15 mouse cellular contexts compared by ENCODE assay signal in genomic region chr1:119886320-119886719, GRCm38 (mm10). TPM values are rescaled to one million over a fixed set of nuclear protein-coding genes. Genes with fewer than 3 reads are reported as not detected.
DNase-seq lines count a peak whose midpoint lies in the region; ATAC-seq and TF ChIP-seq lines count a peak whose summit lies in the region.
"Had no signal": no experiment of that assay in that cellular context is flagged by ENCODE, and none has a peak within 500 bp of the region (broad histone marks: within the 10 kb centered on the region; RNA-seq: fewer than 3 reads in every experiment).

No protein-coding gene starts in this region.

- H3K27ac ChIP-seq in gastrocnemius, adult 2 months = peak overlapping the region; percentile 55
- H3K27ac ChIP-seq in lung, embryonic 15.5 days = peak overlapping the region; percentile 78
- H3K27ac ChIP-seq in embryonic facial prominence, embryonic 11.5 days (replicated peaks; ENCODE audit: low read depth, low read length) = no peak overlapping the region
- H3K27ac ChIP-seq in small intestine, adult 2 months (ENCODE audit: insufficient read depth, low read depth, low read length) = no peak overlapping the region
- H3K27ac ChIP-seq in hindbrain, postnatal 0 days = no peak overlapping the region
- H3K27ac ChIP-seq: hindbrain, embryonic 15.5 days; liver, embryonic 14.5 days had no signal

- H3K27me3 ChIP-seq in lung, embryonic 15.5 days = no peaks in the 10 kb centered on the region
- no peaks in the 10 kb centered on the region for H3K27me3 ChIP-seq in embryonic facial prominence, embryonic 11.5 days (ENCODE audit: control insufficient read depth, insufficient read depth, low read length)
- no peaks in the 10 kb centered on the region for H3K27me3 ChIP-seq in small intestine, adult 2 months (ENCODE audit: control insufficient read depth, insufficient read depth, low read length)
- no peaks in the 10 kb centered on the region for H3K27me3 ChIP-seq in hindbrain, postnatal 0 days (ENCODE audit: insufficient read depth, low read length)
- H3K27me3 ChIP-seq: hindbrain, embryonic 15.5 days had no signal

- no peaks in the 10 kb centered on the region for H3K9me3 ChIP-seq in lung, embryonic 15.5 days
- H3K9me3 ChIP-seq in embryonic facial prominence, embryonic 11.5 days (replicated peaks; ENCODE audit: control insufficient read depth, low read length) = no peaks in the 10 kb centered on the region
- no peaks in the 10 kb centered on the region for H3K9me3 ChIP-seq in hindbrain, postnatal 0 days (ENCODE audit: low read length)
- H3K9me3 ChIP-seq: G1E; hindbrain, embryonic 15.5 days had no signal

- no peak overlapping the region for H3K4me2 ChIP-seq in lung, embryonic 15.5 days
- H3K4me2 ChIP-seq in embryonic facial prominence, embryonic 11.5 days (ENCODE audit: low read depth, low read length) = no peak overlapping the region
- no peak overlapping the region for H3K4me2 ChIP-seq in hindbrain, postnatal 0 days (ENCODE audit: low read depth, low read length)
- H3K4me2 ChIP-seq: hindbrain, embryonic 15.5 days had no signal

- peak; percentile 70; the same call in 1 of the 2 replicates for ATAC-seq in lung, embryonic 15.5 days (ENCODE audit: borderline replicate concordance, extremely low read depth, low FRiP score, low TSS enrichment)
- ATAC-seq in embryonic facial prominence, embryonic 11.5 days (replicated peaks; ENCODE audit: insufficient number of reproducible peaks, low FRiP score, low TSS enrichment, low read depth) = no peak
- no peak for ATAC-seq in hindbrain, postnatal 0 days
- ATAC-seq: forebrain, postnatal 0 days had no signal

- no peak for DNase-seq in gastrocnemius, adult 2 months
- DNase-seq in gastrocnemius, adult 8-10 months (ENCODE audit: low spot score in 2 of 2) = no peak
- no peak for DNase-seq in lung, postnatal 25 days (ENCODE audit: low spot score)
- peak; percentile 35 for DNase-seq in embryonic facial prominence, embryonic 11.5 days (ENCODE audit: low spot score)
- no peak for DNase-seq in hindbrain, postnatal 0 days (ENCODE audit: low spot score)
- DNase-seq in layer of hippocampus, postnatal 14 days (ENCODE audit: low spot score in 2 of 2) = no peak
- DNase-seq: cerebellum, postnatal 25 days; forebrain, postnatal 0 days; gastrocnemius, postnatal 36 days; right cerebral cortex, adult 18-20 months had no signal

- H3K36me3 ChIP-seq in lung, embryonic 15.5 days = no peaks in the 10 kb centered on the region
- H3K36me3 ChIP-seq in embryonic facial prominence, embryonic 11.5 days (replicated peaks; ENCODE audit: control insufficient read depth, insufficient read depth, low read depth, low read length) = no peaks in the 10 kb centered on the region
- H3K36me3 ChIP-seq in small intestine, adult 2 months (ENCODE audit: control insufficient read depth, insufficient read depth, low read length) = no peaks in the 10 kb centered on the region
- H3K36me3 ChIP-seq in hindbrain, postnatal 0 days (ENCODE audit: insufficient read depth, low read length) = no peaks in the 10 kb centered on the region
- H3K36me3 ChIP-seq: G1E; hindbrain, embryonic 15.5 days had no signal

- 19% methylated on average over 7 of the region's 7 CpGs for WGBS in lung, embryonic 15.5 days
- 64% methylated on average over 7 of the region's 7 CpGs for WGBS in embryonic facial prominence, embryonic 11.5 days
- 56% methylated on average over 7 of the region's 7 CpGs for WGBS in small intestine, adult 2 months
- 79% methylated on average over 7 of the region's 7 CpGs for WGBS in hindbrain, postnatal 0 days

- intact Hi-C loops in gastrocnemius, adult 2 months (cut with DNase I) = loop anchor here (5.0 kb wide), 1 partner anchor 39 kb away; no protein-coding TSS in a partner anchor

- H3K4me3 ChIP-seq in gastrocnemius, adult 2 months = peak overlapping the region; percentile 36
- no peak overlapping the region for H3K4me3 ChIP-seq in lung, embryonic 15.5 days
- H3K4me3 ChIP-seq in embryonic facial prominence, embryonic 11.5 days (ENCODE audit: low read depth, low read length) = no peak overlapping the region
- H3K4me3 ChIP-seq in small intestine, adult 2 months (ENCODE audit: low read depth, low read length) = no peak overlapping the region
- H3K4me3 ChIP-seq in hindbrain, postnatal 0 days (ENCODE audit: low read length) = no peak overlapping the region
- H3K4me3 ChIP-seq: hindbrain, embryonic 15.5 days had no signal

- H3K9ac ChIP-seq in lung, embryonic 15.5 days = no peak overlapping the region
- H3K9ac ChIP-seq in embryonic facial prominence, embryonic 11.5 days (replicated peaks; ENCODE audit: low read length) = no peak overlapping the region
- H3K9ac ChIP-seq in hindbrain, postnatal 0 days (replicated peaks; ENCODE audit: low read length) = no peak overlapping the region
- H3K9ac ChIP-seq: forebrain, postnatal 0 days; hindbrain, embryonic 15.5 days; liver, embryonic 14.5 days had no signal

- no peak for TF ChIP-seq CTCF in gastrocnemius, adult 2 months (IDR thresholded peaks at IDR 0.05)
- 0 out of 2 replicates have a peak, but pooled peaks have one; percentile 6 for TF ChIP-seq CTCF in small intestine, adult 2 months (IDR thresholded peaks at IDR 0.05; ENCODE audit: extremely low read depth, insufficient read length, insufficient replicate concordance, low read depth, low read length)
- no peak for TF ChIP-seq CTCF in hindbrain, postnatal 0 days (IDR thresholded peaks at IDR 0.05; ENCODE audit: low read depth)

- peaks cover 21% of the 10 kb centered on the region for H3K4me1 ChIP-seq in lung, embryonic 15.5 days
- no peaks in the 10 kb centered on the region for H3K4me1 ChIP-seq in embryonic facial prominence, embryonic 11.5 days (ENCODE audit: control insufficient read depth, insufficient read depth, low read length)
- no peaks in the 10 kb centered on the region for H3K4me1 ChIP-seq in small intestine, adult 2 months (ENCODE audit: control insufficient read depth, insufficient read depth, insufficient read length, low read length)
- no peaks in the 10 kb centered on the region for H3K4me1 ChIP-seq in hindbrain, postnatal 0 days (ENCODE audit: insufficient read depth, low read length)
- H3K4me1 ChIP-seq: hindbrain, embryonic 15.5 days had no signal

- no peak for TF ChIP-seq POLR2A in small intestine, adult 2 months (IDR thresholded peaks at IDR 0.05; ENCODE audit: low read depth, low read length)

RNA-seq across cellular contexts. Expression of gene Tmem177, which starts 26.7 kb away (rescaled TPM):
- total RNA-seq in gastrocnemius, adult 2 months (2021) = 1 to 10 TPM; 6.1 to 7.8 TPM
- total RNA-seq in gastrocnemius, adult 8-10 months (2022) = 1 to 10 TPM; 7.2 to 8.6 (median 7.4) TPM
- polyA plus RNA-seq in lung, embryonic 15.5 days (2015; fragmentation: Nextera tagmentation; extraction: Ambion mirVana) = 6.7 and 7.7 TPM in 2 replicates
- polyA plus RNA-seq in embryonic facial prominence, embryonic 11.5 days (2014; fragmentation: Nextera tagmentation; extraction: Ambion mirVana) = 7.6 and 8.0 TPM in 2 replicates
- polyA plus RNA-seq in small intestine, adult 2 months (2012; rRNA removed) = 2.1 and 2.6 TPM in 2 replicates
- total RNA-seq in hindbrain, postnatal 0 days (2014; rRNA removed) = 6.8 and 10.8 TPM in 2 replicates
- polyA plus RNA-seq in hindbrain, postnatal 0 days (2015; fragmentation: Nextera tagmentation; extraction: Ambion mirVana) = 4.2 and 4.5 TPM in 2 replicates
- 1 to 10 TPM; 5.8 to 5.9 TPM for total RNA-seq in layer of hippocampus, postnatal 14 days (2021)

RNA-seq across cellular contexts. Expression of gene Ptpn4, which starts 48.9 kb away (rescaled TPM):
- 10 to 100 TPM; 25.8 to 39.1 TPM for total RNA-seq in gastrocnemius, adult 2 months (2021)
- total RNA-seq in gastrocnemius, adult 8-10 months (2022) = 10 to 100 TPM; 21.6 to 36.6 (median 28.2) TPM
- polyA plus RNA-seq in lung, embryonic 15.5 days (2015; fragmentation: Nextera tagmentation; extraction: Ambion mirVana) = 6.1 and 7.2 TPM in 2 replicates
- 9.7 and 11.8 TPM in 2 replicates for polyA plus RNA-seq in embryonic facial prominence, embryonic 11.5 days (2014; fragmentation: Nextera tagmentation; extraction: Ambion mirVana)
- polyA plus RNA-seq in small intestine, adult 2 months (2012; rRNA removed) = 0.44 and 2.7 TPM in 2 replicates
- 30.3 and 36.4 TPM in 2 replicates for total RNA-seq in hindbrain, postnatal 0 days (2014; rRNA removed)
- 7.3 and 7.6 TPM in 2 replicates for polyA plus RNA-seq in hindbrain, postnatal 0 days (2015; fragmentation: Nextera tagmentation; extraction: Ambion mirVana)
- 10 to 100 TPM; 51.2 to 73.9 TPM for total RNA-seq in layer of hippocampus, postnatal 14 days (2021)

Comparison
In these comparisons a context has a peak if more than half of its experiments do, and no peak if none do; other contexts are left out.
1. H3K27ac ChIP-seq: peak in gastrocnemius, adult 2 months (single experiment) and lung, embryonic 15.5 days (single experiment); none in embryonic facial prominence, embryonic 11.5 days (single experiment), small intestine, adult 2 months (single experiment) and hindbrain, postnatal 0 days (single experiment).